Mouse (Mus musculus) lung, embryonic 15.5 days (tissue): ENCODE results near the gene Antxr1. TPM values are rescaled to one million over a fixed set of nuclear protein-coding genes. Genes with fewer than 3 reads are reported as not detected.
A peak's percentile ranks its signal among the peaks of the same experiment; 100 is the strongest.

Experiments used
- ATAC-seq: fragments of 200-750 bp; cut with Nextera tagmentation; 2 replicates; pipeline ENCODE4 v1.8.0; 2017; ENCODE audit warnings: moderate number of reproducible peaks, borderline replicate concordance; ENCODE audit not compliant: low FRiP score, low TSS enrichment; ENCODE audit errors: extremely low read depth
- H3K27ac ChIP-seq: fragments of 300-500 bp; sonication (generic); 2 replicates; pipeline ENCODE4 v1.5.1; 2015; ENCODE audit warnings: moderate library complexity, mild to moderate bottlenecking, inconsistent platforms
- H3K27me3 ChIP-seq: fragments of 300-500 bp; sonication (generic); 2 replicates; pipeline ENCODE4 v1.6.1; 2015; ENCODE audit warnings: inconsistent platforms
- H3K36me3 ChIP-seq: fragments of 300-500 bp; sonication (generic); 2 replicates; pipeline ENCODE4 v1.6.1; 2015; ENCODE audit warnings: inconsistent platforms
- H3K4me1 ChIP-seq: fragments of 300-500 bp; sonication (generic); 2 replicates; pipeline ENCODE4 v1.6.1; 2015; ENCODE audit warnings: inconsistent platforms
- H3K4me2 ChIP-seq: fragments of 300-500 bp; sonication (generic); 2 replicates; pipeline ENCODE4 v1.6.1; 2015; ENCODE audit warnings: inconsistent platforms, mild to moderate bottlenecking, moderate library complexity
- H3K4me3 ChIP-seq: fragments of 300-500 bp; sonication (generic); 2 replicates; pipeline ENCODE4 v1.5.1; 2015; ENCODE audit warnings: mild to moderate bottlenecking, inconsistent platforms
- H3K9ac ChIP-seq: fragments of 300-500 bp; sonication (generic); 2 replicates; pipeline ENCODE4 v1.6.1; 2015; ENCODE audit warnings: inconsistent platforms
- H3K9me3 ChIP-seq: fragments of 300-500 bp; sonication (generic); 2 replicates; pipeline ENCODE4 v1.6.1; 2016; ENCODE audit warnings: inconsistent platforms
- WGBS: fragments of 180-500 bp; shearing (Covaris S2); methylation state at CpG from one replicate; pipeline ENCODE4 v1.1.7; 2015; 5-methylcytosine and 5-hydroxymethylcytosine counted together
- polyA plus RNA-seq: library from polyadenylated mRNA; unstranded; fragments of >200 nt; fragmentation: Nextera tagmentation; extraction: Ambion mirVana; gene quantifications from 2 replicates; pipeline ENCODE4 v1.2.1, GENCODE M21; 2015

Gene Antxr1
- polyA plus RNA-seq, 1 experiment from 2014 or later: 13.6 TPM

- ATAC-seq: no peak
- Histone ChIP-seq H3K9me3 (no peaks in the 10 kb centered on the region), H3K9ac (no peak overlapping the region), H3K4me2 (no peak overlapping the region), H3K4me1 (peaks cover 37% of the 10 kb centered on the region), H3K27ac (0 out of 2 replicates have a peak overlapping the region, but pooled peaks have one; percentile 15), H3K27me3 (no peaks in the 10 kb centered on the region), H3K4me3 (no peak overlapping the region), H3K36me3 (no peaks in the 10 kb centered on the region)
- WGBS: 59% methylated on average over 22 of the region's 22 CpGs
Measured at GRCm38 (mm10) chr6:87328265-87329173, 7.1 kb downstream of the Antxr1 start.

- Histone ChIP-seq H3K4me3 (no peak overlapping the region), H3K4me2 (no peak overlapping the region), H3K9ac (no peak overlapping the region), H3K36me3 (no peaks in the 10 kb centered on the region), H3K9me3 (no peaks in the 10 kb centered on the region), H3K27me3 (no peaks in the 10 kb centered on the region), H3K4me1 (peaks cover 39% of the 10 kb centered on the region), H3K27ac (no peak overlapping the region)
- WGBS: 81% methylated on average over 2 of the region's 2 CpGs
- ATAC-seq: no peak
Measured at GRCm38 (mm10) chr6:87326932-87327331, 8.7 kb downstream of the Antxr1 start.

- H3K9ac ChIP-seq: no peak overlapping the region
- 83% methylated on average over 2 of the region's 2 CpGs for WGBS
Measured at GRCm38 (mm10) chr6:87323381-87323780, 12.2 kb downstream of the Antxr1 start.

GRCm38 (mm10) chr6:87318651-87319050 is 17.0 kb downstream of the Antxr1 start:
- H3K4me1 ChIP-seq: peaks cover 23% of the 10 kb centered on the region
- no peak overlapping the region for H3K4me3 ChIP-seq
- H3K36me3 ChIP-seq: no peaks in the 10 kb centered on the region
- no peak overlapping the region for H3K9ac ChIP-seq
- no peaks in the 10 kb centered on the region for H3K27me3 ChIP-seq
- no peak for ATAC-seq
- H3K27ac ChIP-seq: no peak overlapping the region
- no peak overlapping the region for H3K4me2 ChIP-seq
- H3K9me3 ChIP-seq: no peaks in the 10 kb centered on the region
- 85% methylated on average over 7 of the region's 7 CpGs for WGBS

More at GRCm38 (mm10) chr6:87323381-87323780, 12.2 kb downstream of the Antxr1 start:
- Histone ChIP-seq H3K4me2 (no peak overlapping the region), H3K4me3 (no peak overlapping the region), H3K9me3 (no peaks in the 10 kb centered on the region), H3K27ac (no peak overlapping the region), H3K4me1 (peaks cover 25% of the 10 kb centered on the region), H3K36me3 (no peaks in the 10 kb centered on the region), H3K27me3 (no peaks in the 10 kb centered on the region)
- ATAC-seq: no peak

- H3K27me3 ChIP-seq: no peaks in the 10 kb centered on the region
- no peak for ATAC-seq
- 70% methylated on average over 8 of the region's 8 CpGs for WGBS
Measured at GRCm38 (mm10) chr6:87316966-87317365, 18.7 kb downstream of the Antxr1 start.

GRCm38 (mm10) chr6:87312761-87313160 is 22.9 kb downstream of the Antxr1 start:
- no peak for ATAC-seq
- Histone ChIP-seq H3K27ac (no peak overlapping the region), H3K27me3 (no peaks in the 10 kb centered on the region), H3K4me2 (no peak overlapping the region), H3K4me1 (peaks cover 3% of the 10 kb centered on the region), H3K36me3 (peaks cover 16% of the 10 kb centered on the region), H3K9ac (no peak overlapping the region), H3K4me3 (no peak overlapping the region), H3K9me3 (no peaks in the 10 kb centered on the region)
- 57% methylated on average over 4 of the region's 4 CpGs for WGBS

More at GRCm38 (mm10) chr6:87316966-87317365, 18.7 kb downstream of the Antxr1 start:
- no peak overlapping the region for H3K27ac ChIP-seq
- peaks cover 14% of the 10 kb centered on the region for H3K4me1 ChIP-seq
- no peaks in the 10 kb centered on the region for H3K9me3 ChIP-seq
- no peak overlapping the region for H3K9ac ChIP-seq
- no peaks in the 10 kb centered on the region for H3K36me3 ChIP-seq
- no peak overlapping the region for H3K4me3 ChIP-seq
- H3K4me2 ChIP-seq: no peak overlapping the region

GRCm38 (mm10) chr6:87304486-87304885 is 31.1 kb downstream of the Antxr1 start:
- Histone ChIP-seq H3K9me3 (no peaks in the 10 kb centered on the region), H3K27ac (no peak overlapping the region)
- 80% methylated on average over 8 of the region's 8 CpGs for WGBS

GRCm38 (mm10) chr6:87302746-87303145 is 32.9 kb downstream of the Antxr1 start:
- WGBS: 74% methylated on average over 5 of the region's 5 CpGs

More at GRCm38 (mm10) chr6:87304486-87304885, 31.1 kb downstream of the Antxr1 start:
- ATAC-seq: no peak
- no peaks in the 10 kb centered on the region for H3K4me1 ChIP-seq
- H3K4me3 ChIP-seq: no peak overlapping the region
- peaks cover 18% of the 10 kb centered on the region; the same call in 1 of the 2 replicates for H3K36me3 ChIP-seq
- H3K9ac ChIP-seq: no peak overlapping the region
- H3K27me3 ChIP-seq: no peaks in the 10 kb centered on the region
- H3K4me2 ChIP-seq: no peak overlapping the region

GRCm38 (mm10) chr6:87301991-87302390 is 33.6 kb downstream of the Antxr1 start:
- H3K36me3 ChIP-seq: peaks cover 7% of the 10 kb centered on the region; the same call in 1 of the 2 replicates
- H3K27ac ChIP-seq: no peak overlapping the region
- no peak overlapping the region for H3K4me2 ChIP-seq
- H3K9me3 ChIP-seq: no peaks in the 10 kb centered on the region
- H3K4me3 ChIP-seq: no peak overlapping the region
- H3K4me1 ChIP-seq: no peaks in the 10 kb centered on the region
- WGBS: 59% methylated on average over 4 of the region's 4 CpGs
- H3K9ac ChIP-seq: no peak overlapping the region
- H3K27me3 ChIP-seq: no peaks in the 10 kb centered on the region
- ATAC-seq: no peak

More at GRCm38 (mm10) chr6:87302746-87303145, 32.9 kb downstream of the Antxr1 start:
- Histone ChIP-seq H3K36me3 (peaks cover 14% of the 10 kb centered on the region; the same call in 1 of the 2 replicates), H3K4me3 (no peak overlapping the region), H3K9me3 (no peaks in the 10 kb centered on the region), H3K4me1 (no peaks in the 10 kb centered on the region), H3K9ac (no peak overlapping the region), H3K27me3 (no peaks in the 10 kb centered on the region), H3K27ac (no peak overlapping the region), H3K4me2 (no peak overlapping the region)
- no peak for ATAC-seq

GRCm38 (mm10) chr6:87294904-87295303 is 40.7 kb downstream of the Antxr1 start:
- Histone ChIP-seq H3K4me2 (no peak overlapping the region), H3K4me1 (peaks cover 13% of the 10 kb centered on the region), H3K27me3 (no peaks in the 10 kb centered on the region), H3K4me3 (no peak overlapping the region), H3K9ac (no peak overlapping the region), H3K9me3 (no peaks in the 10 kb centered on the region), H3K27ac (no peak overlapping the region), H3K36me3 (no peaks in the 10 kb centered on the region; the same call in 1 of the 2 replicates)
- 84% methylated on average over 3 of the region's 3 CpGs for WGBS
- ATAC-seq: no peak

GRCm38 (mm10) chr6:87292911-87293851 is 42.4 kb downstream of the Antxr1 start:
- ATAC-seq: no peak

More at GRCm38 (mm10) chr6:87292911-87293851, 42.4 kb downstream of the Antxr1 start:
- H3K4me1 ChIP-seq: peaks cover 13% of the 10 kb centered on the region
- H3K9ac ChIP-seq: no peak overlapping the region
- no peak overlapping the region for H3K4me2 ChIP-seq
- no peaks in the 10 kb centered on the region for H3K9me3 ChIP-seq
- 70% methylated on average over 18 of the region's 18 CpGs for WGBS
- H3K36me3 ChIP-seq: no peaks in the 10 kb centered on the region
- H3K4me3 ChIP-seq: no peak overlapping the region
- no peaks in the 10 kb centered on the region for H3K27me3 ChIP-seq
- H3K27ac ChIP-seq: no peak overlapping the region
